Mouse (Mus musculus) MEL (cell line): ENCODE measurements around the gene Farp1.

Source experiments
- BHLHE40 ChIP-seq: IDR thresholded peaks from 2 replicates; pipeline ENCODE4 v1.6.1; 2012; ENCODE audit warnings: low read depth, mild to moderate bottlenecking, inconsistent platforms, low read length, improper control_type of control experiment, borderline replicate concordance
- CTCF ChIP-seq, 3 experiments: IDR thresholded peaks in 2 of 3; conservative IDR thresholded peaks in 1 of 3; 2 replicates each; pipeline ENCODE4 v1.5.1; 2011 to 2012; ENCODE audit warnings: low read length in 3 of 3, low read depth in 2 of 3, mild to moderate bottlenecking in 2 of 3, improper control_type of control experiment in 1 of 3, inconsistent platforms in 1 of 3, mixed read lengths in 1 of 3, moderate library complexity in 1 of 3; ENCODE audit not compliant: control insufficient read depth in 1 of 3, insufficient read depth in 1 of 3, poor library complexity in 1 of 3, severe bottlenecking in 1 of 3
- E2F4 ChIP-seq: IDR thresholded peaks from 2 replicates; pipeline ENCODE4 v1.6.1; 2011; ENCODE audit warnings: low read depth, low read length, improper control_type of control experiment, borderline replicate concordance
- EP300 ChIP-seq, 2 experiments: IDR thresholded peaks; 2 replicates each; pipeline ENCODE4 v1.6.1; 2011; ENCODE audit warnings: improper control_type of control experiment in 2 of 2, low read length in 2 of 2, low read depth in 1 of 2, mild to moderate bottlenecking in 1 of 2
- ETS1 ChIP-seq: IDR thresholded peaks from 2 replicates; pipeline ENCODE4 v1.6.1; 2012; ENCODE audit warnings: low read depth, mild to moderate bottlenecking, inconsistent platforms, low read length, improper control_type of control experiment, moderate library complexity
- GATA1 ChIP-seq: IDR thresholded peaks from 2 replicates; pipeline ENCODE4 v1.6.1; 2011; ENCODE audit warnings: low read depth, low read length, improper control_type of control experiment
- MAFK ChIP-seq: IDR thresholded peaks from 2 replicates; pipeline ENCODE4 v1.6.1; 2011; ENCODE audit warnings: low read depth, mild to moderate bottlenecking, low read length, improper control_type of control experiment, borderline replicate concordance
- MAZ ChIP-seq: IDR thresholded peaks from 2 replicates; pipeline ENCODE4 v1.6.1; 2012; ENCODE audit warnings: low read depth, mild to moderate bottlenecking, inconsistent platforms, low read length, improper control_type of control experiment
- NRF1 ChIP-seq: IDR thresholded peaks from 2 replicates; pipeline ENCODE4 v1.6.1; 2014; ENCODE audit warnings: low read depth, mild to moderate bottlenecking, inconsistent platforms, low read length, improper control_type of control experiment, moderate library complexity; ENCODE audit not compliant: poor library complexity, insufficient read depth, severe bottlenecking
- POLR2A ChIP-seq, 2 experiments: IDR thresholded peaks; 2 replicates each; pipeline ENCODE4 v1.6.1; 2011 to 2012; ENCODE audit warnings: low read length in 2 of 2, mild to moderate bottlenecking in 2 of 2, control low read depth in 1 of 2, improper control_type of control experiment in 1 of 2, low read depth in 1 of 2, moderate library complexity in 1 of 2; ENCODE audit not compliant: control insufficient read depth in 1 of 2, insufficient read depth in 1 of 2, poor library complexity in 1 of 2
- TBP ChIP-seq: IDR thresholded peaks from 2 replicates; pipeline ENCODE4 v1.8.0; 2011; ENCODE audit warnings: low read depth, low read length, improper control_type of control experiment

DNA sequence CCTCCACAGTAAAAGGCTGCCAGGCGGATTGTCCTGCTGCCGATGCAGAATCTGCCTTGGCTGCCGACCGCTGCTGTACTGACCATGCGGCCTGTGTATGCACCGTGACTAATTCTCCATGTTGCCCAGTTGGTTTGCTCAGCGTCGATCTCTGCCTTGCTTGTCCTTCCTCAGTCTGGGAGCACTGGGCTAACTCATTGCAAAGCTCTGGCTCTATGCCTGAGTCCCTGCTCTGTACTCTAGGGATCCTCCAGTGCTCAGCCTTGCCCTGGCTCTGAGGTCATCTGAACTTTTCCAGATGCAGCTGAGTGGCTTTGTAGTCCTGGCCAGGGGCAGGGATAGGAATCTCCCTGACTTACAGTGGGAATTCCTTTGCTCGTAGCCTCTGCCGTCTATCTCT lies 24.3 kb downstream of the Farp1 start:
- TF ChIP-seq POLR2A (IDR thresholded peaks at IDR 0.05; ENCODE audit: control insufficient read depth in 1 of 2, insufficient read depth in 1 of 2, low read depth in 1 of 2, low read length in 2 of 2, poor library complexity in 1 of 2): no peak
- TF ChIP-seq CTCF (IDR thresholded peaks at IDR 0.05 in 2 of 3, conservative IDR thresholded peaks at IDR 0.05 in 1 of 3; ENCODE audit: control insufficient read depth in 1 of 3, insufficient read depth in 1 of 3, low read depth in 2 of 3, low read length in 3 of 3, poor library complexity in 1 of 3, severe bottlenecking in 1 of 3): no peak
- TF ChIP-seq E2F4: no peak
- no peak for TF ChIP-seq ETS1
- no peak for TF ChIP-seq GATA1
- no peak for TF ChIP-seq EP300 (IDR thresholded peaks at IDR 0.05; ENCODE audit: low read depth in 1 of 2, low read length in 2 of 2)
- no peak for TF ChIP-seq NRF1
- no peak for TF ChIP-seq BHLHE40
- no peak for TF ChIP-seq MAZ
- TF ChIP-seq MAFK: no peak
- no peak for TF ChIP-seq TBP
